In genomic region chr2:26607056-26607910, GRCm38 (mm10) we compare ENCODE assay signal across 10 mouse cellular contexts. TPM values are rescaled to one million over a fixed set of nuclear protein-coding genes. Genes with fewer than 3 reads are reported as not detected.
DNase-seq lines count a peak whose midpoint lies in the region; ATAC-seq and TF ChIP-seq lines count a peak whose summit lies in the region.
"Had no signal": no experiment of that assay in that cellular context is flagged by ENCODE, and none has a peak within 500 bp of the region (broad histone marks: within the 10 kb centered on the region; RNA-seq: fewer than 3 reads in every experiment).

No protein-coding gene starts in this region.

- H3K4me1 ChIP-seq in brown adipose tissue, adult 24 weeks (ENCODE audit: control insufficient read depth, insufficient read depth, insufficient read length, low read length), result peaks cover 13% of the 10 kb centered on the region
- H3K4me1 ChIP-seq in heart, embryonic 12.5 days (replicated peaks), result peaks cover 36% of the 10 kb centered on the region
- peaks cover 21% of the 10 kb centered on the region; the same call in 1 of the 2 replicates for H3K4me1 ChIP-seq in lung, postnatal 0 days (ENCODE audit: insufficient read depth, low read depth, low read length)
- peaks cover 6% of the 10 kb centered on the region; the same call in 1 of the 2 replicates for H3K4me1 ChIP-seq in forebrain, embryonic 11.5 days (replicated peaks; ENCODE audit: control insufficient read depth, insufficient read depth, low read length)

- peak; percentile 27; the same call in 1 of the 2 replicates for ATAC-seq in heart, embryonic 12.5 days (ENCODE audit: insufficient number of reproducible peaks, low FRiP score)
- peak; percentile 57 for ATAC-seq in lung, postnatal 0 days
- ATAC-seq in forebrain, embryonic 11.5 days (replicated peaks; ENCODE audit: low FRiP score), result no peak

- TF ChIP-seq EP300 in lung, postnatal 0 days (IDR thresholded peaks at IDR 0.05), result peak; percentile 56; the same call in 1 of the 2 replicates

- H3K36me3 ChIP-seq in heart, embryonic 12.5 days, result no peaks in the 10 kb centered on the region
- H3K36me3 ChIP-seq in lung, postnatal 0 days (ENCODE audit: insufficient read depth, low read length), result no peaks in the 10 kb centered on the region
- no peaks in the 10 kb centered on the region for H3K36me3 ChIP-seq in forebrain, embryonic 11.5 days (ENCODE audit: control insufficient read depth, insufficient read depth, low read length)

- H3K9ac ChIP-seq in heart, embryonic 12.5 days, result no peak overlapping the region
- H3K9ac ChIP-seq in lung, postnatal 0 days (replicated peaks; ENCODE audit: low read depth), result no peak overlapping the region; the same call in 1 of the 2 replicates
- no peak overlapping the region for H3K9ac ChIP-seq in forebrain, embryonic 11.5 days (ENCODE audit: low read length)

- 42% methylated on average over 6 of the region's 6 CpGs for WGBS in heart, embryonic 12.5 days
- 31% methylated on average over 6 of the region's 6 CpGs for WGBS in lung, postnatal 0 days
- WGBS in forebrain, embryonic 11.5 days, result 69% methylated on average over 6 of the region's 6 CpGs

- peak; percentile 65 for DNase-seq in kidney, postnatal 10 days
- DNase-seq in kidney, adult 9 months, result no peak
- DNase-seq in lung, postnatal 0 days (ENCODE audit: low spot score), result peak; percentile 91
- DNase-seq in spleen, adult 12 weeks (ENCODE audit: low spot score), result no peak
- no peak for DNase-seq in right cerebral cortex, postnatal 10 days (ENCODE audit: low spot score in 2 of 2)
- no peak for DNase-seq in forebrain, embryonic 11.5 days (ENCODE audit: low spot score)
- DNase-seq: adrenal gland, adult 2 months had no signal

- no peaks in the 10 kb centered on the region for H3K9me3 ChIP-seq in heart, embryonic 12.5 days (replicated peaks)
- no peaks in the 10 kb centered on the region for H3K9me3 ChIP-seq in lung, postnatal 0 days (ENCODE audit: low read length)
- H3K9me3 ChIP-seq in forebrain, embryonic 11.5 days (ENCODE audit: control insufficient read depth, low read length), result no peaks in the 10 kb centered on the region

- peak; percentile 41; the same call in 1 of the 2 replicates for TF ChIP-seq CTCF in lung, postnatal 0 days (IDR thresholded peaks at IDR 0.05)

- H3K27me3 ChIP-seq in heart, embryonic 12.5 days (replicated peaks), result no peaks in the 10 kb centered on the region
- no peaks in the 10 kb centered on the region for H3K27me3 ChIP-seq in lung, postnatal 0 days (replicated peaks; ENCODE audit: insufficient read depth, low read length)
- peaks cover 24% of the 10 kb centered on the region for H3K27me3 ChIP-seq in forebrain, embryonic 11.5 days (ENCODE audit: control insufficient read depth, insufficient read depth, low read length)

- H3K4me2 ChIP-seq in heart, embryonic 12.5 days, result no peak overlapping the region
- no peak overlapping the region for H3K4me2 ChIP-seq in lung, postnatal 0 days (replicated peaks; ENCODE audit: low read depth, low read length)
- H3K4me2 ChIP-seq in forebrain, embryonic 11.5 days (ENCODE audit: low read depth, low read length, severe bottlenecking), result no peak overlapping the region

- H3K27ac ChIP-seq in brown adipose tissue, adult 24 weeks (replicated peaks; ENCODE audit: low read depth, low read length), result peak overlapping the region; percentile 91
- peak overlapping the region; percentile 36 for H3K27ac ChIP-seq in heart, embryonic 12.5 days (ENCODE audit: poor library complexity, severe bottlenecking)
- H3K27ac ChIP-seq in lung, postnatal 0 days (ENCODE audit: low read length), result peak overlapping the region; percentile 93
- H3K27ac ChIP-seq in forebrain, embryonic 11.5 days (ENCODE audit: low read depth, low read length), result no peak overlapping the region

- H3K4me3 ChIP-seq in brown adipose tissue, adult 24 weeks (ENCODE audit: insufficient read depth, low read depth, low read length), result no peak overlapping the region
- no peak overlapping the region for H3K4me3 ChIP-seq in heart, embryonic 12.5 days
- no peak overlapping the region for H3K4me3 ChIP-seq in lung, postnatal 0 days (ENCODE audit: low read depth, low read length)
- no peak overlapping the region for H3K4me3 ChIP-seq in forebrain, embryonic 11.5 days (ENCODE audit: low read depth, low read length)

RNA-seq across cellular contexts. Expression of gene Agpat2, which starts 3.1 kb away (rescaled TPM):
- polyA plus RNA-seq in brown adipose tissue, adult 24 weeks (2012; ENCODE audit: insufficient read depth, insufficient read length, missing spikeins), result 2,029 and 2,407 TPM in 2 replicates
- polyA plus RNA-seq in heart, embryonic 12.5 days (2016; fragmentation: Nextera tagmentation; extraction: Ambion mirVana), result 18.4 and 23.2 TPM in 2 replicates
- 59.5 and 72.8 TPM in 2 replicates for polyA plus RNA-seq in lung, postnatal 0 days (2015; fragmentation: Nextera tagmentation; extraction: Ambion mirVana)
- 6.0 and 8.9 TPM in 2 replicates for polyA plus RNA-seq in forebrain, embryonic 11.5 days (2014; fragmentation: Nextera tagmentation; extraction: Ambion mirVana)

RNA-seq across cellular contexts. Expression of gene Gm20532, which starts 20.8 kb away (rescaled TPM):
- not detected in 2 replicates for polyA plus RNA-seq in brown adipose tissue, adult 24 weeks (2012; ENCODE audit: insufficient read depth, insufficient read length, missing spikeins)
- polyA plus RNA-seq in heart, embryonic 12.5 days (2016; fragmentation: Nextera tagmentation; extraction: Ambion mirVana), result 0.28 TPM in 1 of 2 replicates, not detected in the other
- polyA plus RNA-seq in lung, postnatal 0 days (2015; fragmentation: Nextera tagmentation; extraction: Ambion mirVana), result not detected in 2 replicates
- not detected in 2 replicates for polyA plus RNA-seq in forebrain, embryonic 11.5 days (2014; fragmentation: Nextera tagmentation; extraction: Ambion mirVana)
- polyA plus RNA-seq: adrenal gland, adult 2 months; gonadal fat pad, adult 2 months had no signal

RNA-seq across cellular contexts. Expression of gene Fam69b, which starts 21.0 kb away (rescaled TPM):
- 24.4 and 49.4 TPM in 2 replicates for polyA plus RNA-seq in brown adipose tissue, adult 24 weeks (2012; ENCODE audit: insufficient read depth, insufficient read length, missing spikeins)
- 16.4 and 17.3 TPM in 2 replicates for polyA plus RNA-seq in heart, embryonic 12.5 days (2016; fragmentation: Nextera tagmentation; extraction: Ambion mirVana)
- polyA plus RNA-seq in lung, postnatal 0 days (2015; fragmentation: Nextera tagmentation; extraction: Ambion mirVana), result 6.2 and 8.2 TPM in 2 replicates
- 49.8 and 63.8 TPM in 2 replicates for polyA plus RNA-seq in forebrain, embryonic 11.5 days (2014; fragmentation: Nextera tagmentation; extraction: Ambion mirVana)

RNA-seq across cellular contexts. Expression of gene Egfl7, which starts 27.5 kb away (rescaled TPM):
- polyA plus RNA-seq in brown adipose tissue, adult 24 weeks (2012; ENCODE audit: insufficient read depth, insufficient read length, missing spikeins), result 75.5 and 80.4 TPM in 2 replicates
- 139 and 146 TPM in 2 replicates for polyA plus RNA-seq in heart, embryonic 12.5 days (2016; fragmentation: Nextera tagmentation; extraction: Ambion mirVana)
- 412 and 467 TPM in 2 replicates for polyA plus RNA-seq in lung, postnatal 0 days (2015; fragmentation: Nextera tagmentation; extraction: Ambion mirVana)
- polyA plus RNA-seq in forebrain, embryonic 11.5 days (2014; fragmentation: Nextera tagmentation; extraction: Ambion mirVana), result 58.4 and 63.7 TPM in 2 replicates

Comparison
In these comparisons a context has a peak if more than half of its experiments do, and no peak if none do; other contexts are left out.
1. DNase-seq: peak in kidney, postnatal 10 days (single experiment) and lung, postnatal 0 days (single experiment); none in kidney, adult 9 months (single experiment), spleen, adult 12 weeks (single experiment), right cerebral cortex, postnatal 10 days (0 of 2) and forebrain, embryonic 11.5 days (single experiment).
2. RNA of gene Agpat2, which starts 3.1 kb away (polyA plus RNA-seq): 2,029 to 2,407 TPM in brown adipose tissue, adult 24 weeks; 59.5 to 72.8 TPM in lung, postnatal 0 days, 18.4 to 23.2 TPM in heart, embryonic 12.5 days and 6.0 to 8.9 TPM in forebrain, embryonic 11.5 days; every median in the first group is over 10 times any median in the second.